Mouse (Mus musculus) cerebellum, adult 9-11 months (tissue): ENCODE measurements at regions not wholly inside any gene's neighbourhood (a gene's known extent, or its start where the extent isn't known, plus 50 kb on each side); places are given as distances from the start of the nearest gene placed in this dataset.
A peak's percentile ranks its signal among the peaks of the same experiment; 100 is the strongest.

Experiments
- DNase-seq: peaks from one replicate; pipeline ENCODE4 v3.0.0; 2022

GRCm38 (mm10) chr12:8844748-8845147, 73.6 kb downstream of the Sdc1 start:
- DNase-seq, result no peak

- peak; percentile 91 for DNase-seq
Measured at GRCm38 (mm10) chr12:8845443-8845842, 74.3 kb downstream of the Sdc1 start.

- DNase-seq, result no peak
Measured at GRCm38 (mm10) chr12:8846425-8847226, 74.8 kb upstream of the Laptm4a start.

GRCm38 (mm10) chr12:8847227-8847857, 74.1 kb upstream of the Laptm4a start:
- DNase-seq, result no peak

- DNase-seq, result no peak
Measured at GRCm38 (mm10) chr12:8847858-8848383, 73.5 kb upstream of the Laptm4a start.

- no peak for DNase-seq
Measured at GRCm38 (mm10) chr12:8853858-8854257, 67.6 kb upstream of the Laptm4a start.

- DNase-seq, result no peak
Measured at GRCm38 (mm10) chr12:8854401-8854800, 67.1 kb upstream of the Laptm4a start.

- no peak for DNase-seq
Measured at GRCm38 (mm10) chr12:8855119-8855518, 66.3 kb upstream of the Laptm4a start.

GRCm38 (mm10) chr12:8856051-8856543, 65.4 kb upstream of the Laptm4a start:
- DNase-seq, result no peak

GRCm38 (mm10) chr12:8857308-8857707, 64.2 kb upstream of the Laptm4a start:
- DNase-seq, result no peak

GRCm38 (mm10) chr12:8858748-8859147, 62.7 kb upstream of the Laptm4a start:
- DNase-seq, result peak; percentile 46

GRCm38 (mm10) chr12:8859588-8859987, 61.9 kb upstream of the Laptm4a start:
- DNase-seq, result no peak

GRCm38 (mm10) chr12:8864830-8865229, 56.6 kb upstream of the Laptm4a start:
- no peak for DNase-seq

- DNase-seq, result no peak
Measured at GRCm38 (mm10) chr12:8865250-8865649, 56.2 kb upstream of the Laptm4a start.

- DNase-seq, result no peak
Measured at GRCm38 (mm10) chr12:8867104-8867503, 54.4 kb upstream of the Laptm4a start.

- no peak for DNase-seq
Measured at GRCm38 (mm10) chr12:8868690-8869089, 52.8 kb upstream of the Laptm4a start.

GRCm38 (mm10) chr12:8869190-8869589, 52.3 kb upstream of the Laptm4a start:
- DNase-seq, result no peak
